Mouse (Mus musculus): ENCODE measurements around the gene Nf1. TPM values are rescaled to one million over a fixed set of nuclear protein-coding genes. Genes with fewer than 3 reads are reported as not detected.

Gene Nf1
- total RNA-seq, 1 experiment from 2014 or later = 16.1 TPM

GRCm38 (mm10) chr11:79523560-79524309 lies 184.2 kb downstream of the Nf1 start, which contains the start of gene Evi2b:
TSS of gene Evi2b (minus strand) at chr11:79523762.
- peak; percentile 55 for ATAC-seq (replicated peaks; ENCODE audit: low read depth, poor library complexity, severe bottlenecking)

DNA sequence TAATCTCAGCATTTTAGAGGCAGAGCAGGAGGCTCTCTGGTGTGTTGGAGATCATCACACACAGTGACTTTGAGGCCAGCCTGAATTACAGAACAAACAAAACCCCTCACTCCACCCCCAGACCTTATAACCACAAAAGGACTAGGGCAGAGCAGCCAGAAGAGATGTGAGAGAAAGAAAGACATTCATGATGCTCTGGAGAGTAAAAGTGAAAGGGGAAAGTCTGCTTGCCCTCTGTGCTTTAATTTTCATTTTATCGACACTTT lies 184.8 kb downstream of the Nf1 start:
- ATAC-seq (replicated peaks; ENCODE audit: low read depth, poor library complexity, severe bottlenecking) = no peak

- no peak for ATAC-seq (replicated peaks; ENCODE audit: low read depth, poor library complexity, severe bottlenecking)
Measured at GRCm38 (mm10) chr11:79526549-79526948, 187.1 kb downstream of the Nf1 start.

DNA sequence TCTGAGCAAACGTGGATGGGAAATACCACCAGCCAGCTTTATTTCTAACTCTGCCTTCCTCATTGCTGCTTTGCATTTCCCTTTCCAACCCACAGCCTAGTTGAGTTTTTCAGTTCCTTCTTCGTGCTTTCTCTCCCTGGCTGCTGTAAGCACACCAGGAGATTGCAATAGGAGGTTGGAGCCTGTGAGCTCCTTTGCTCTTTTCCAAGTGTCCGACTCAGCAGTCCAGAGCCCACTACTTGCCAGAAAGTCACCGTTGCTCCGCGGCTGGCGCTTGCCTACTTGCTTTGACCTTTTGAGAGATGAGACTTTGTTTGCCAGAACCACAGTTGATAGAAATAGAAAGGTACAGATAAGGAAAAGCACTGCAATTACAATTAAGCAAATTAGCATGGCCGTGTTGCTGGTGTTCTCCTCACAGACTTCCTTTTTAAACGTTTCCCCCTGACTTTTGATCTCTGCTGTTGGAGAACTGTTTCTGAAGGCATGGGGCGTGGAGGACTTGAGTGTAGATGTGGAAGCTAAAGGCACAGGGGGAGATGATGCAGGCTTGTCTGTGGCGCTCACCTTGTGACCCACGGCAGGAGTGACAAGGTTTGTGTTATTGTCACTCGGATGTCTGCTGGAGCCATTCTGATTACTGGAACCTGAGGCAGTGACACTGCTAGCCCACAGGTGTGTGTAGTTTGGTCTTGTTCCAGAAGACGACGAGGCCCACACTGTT lies 187.7 kb downstream of the Nf1 start:
- ATAC-seq (replicated peaks; ENCODE audit: low read depth, poor library complexity, severe bottlenecking) = 0 out of 2 replicates have a peak, but pooled peaks have one; percentile 1

GRCm38 (mm10) chr11:79527739-79528384 lies 188.4 kb downstream of the Nf1 start:
- ATAC-seq (replicated peaks; ENCODE audit: low read depth, poor library complexity, severe bottlenecking) = peak; percentile 61

DNA sequence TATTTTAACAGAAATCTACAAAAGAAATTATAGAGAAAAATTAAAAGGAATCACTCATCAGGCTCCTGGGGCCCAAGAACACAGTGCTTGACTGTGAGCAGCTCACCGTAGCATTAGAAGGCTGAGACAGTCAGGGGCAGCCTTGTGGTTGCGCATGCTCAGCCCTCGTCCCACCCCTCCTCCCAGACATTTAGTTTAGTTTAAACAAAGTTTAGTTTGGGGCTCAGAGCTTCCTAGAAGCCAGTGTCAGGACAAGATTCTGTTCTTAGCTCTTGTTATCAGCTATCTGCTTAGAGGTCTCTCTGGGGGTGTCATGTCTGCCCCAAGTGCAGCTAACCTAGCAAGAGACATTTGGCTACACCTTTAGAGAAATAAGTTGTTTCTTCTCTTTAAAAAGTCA lies 189.1 kb downstream of the Nf1 start:
- ATAC-seq (replicated peaks; ENCODE audit: low read depth, poor library complexity, severe bottlenecking) = no peak

GRCm38 (mm10) chr11:79529226-79529625 lies 189.7 kb downstream of the Nf1 start:
- ATAC-seq (replicated peaks; ENCODE audit: low read depth, poor library complexity, severe bottlenecking) = no peak

- ATAC-seq (replicated peaks; ENCODE audit: low read depth, poor library complexity, severe bottlenecking) = no peak
Measured at GRCm38 (mm10) chr11:79529736-79530135, 190.2 kb downstream of the Nf1 start.

GRCm38 (mm10) chr11:79530333-79530761 lies 190.9 kb downstream of the Nf1 start, which contains the start of the genes Evi2 and Evi2a:
TSS of gene Evi2 (minus strand) at chr11:79530589.
TSS of gene Evi2a (minus strand) at chr11:79530609.
- ATAC-seq (replicated peaks; ENCODE audit: low read depth, poor library complexity, severe bottlenecking) = peak; percentile 68

- ATAC-seq (replicated peaks; ENCODE audit: low read depth, poor library complexity, severe bottlenecking) = no peak
Measured at GRCm38 (mm10) chr11:79530774-79531173, 191.3 kb downstream of the Nf1 start.

DNA sequence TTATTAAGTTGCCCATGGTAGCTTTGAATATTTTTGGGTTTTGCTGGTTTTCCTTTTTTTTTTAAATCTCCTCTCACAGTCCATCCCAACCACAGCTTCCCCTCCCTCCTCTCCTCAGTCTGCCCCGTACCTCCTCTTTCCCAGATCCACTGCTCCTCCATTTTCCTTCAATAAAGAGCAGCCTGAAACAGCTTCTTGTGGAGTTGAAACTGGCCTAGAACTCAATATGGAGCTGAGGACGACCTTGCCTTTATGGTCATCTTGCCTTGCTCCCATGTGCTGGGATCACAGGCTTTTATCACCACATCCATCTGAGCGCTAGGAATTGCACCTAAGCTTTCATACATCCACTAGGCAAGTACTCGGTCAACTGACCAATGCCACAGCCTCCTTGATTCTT lies 192.0 kb downstream of the Nf1 start:
- ATAC-seq (replicated peaks; ENCODE audit: low read depth, poor library complexity, severe bottlenecking) = no peak

- ATAC-seq (replicated peaks; ENCODE audit: low read depth, poor library complexity, severe bottlenecking) = no peak
Measured at GRCm38 (mm10) chr11:79533311-79533710, 193.8 kb downstream of the Nf1 start.

DNA sequence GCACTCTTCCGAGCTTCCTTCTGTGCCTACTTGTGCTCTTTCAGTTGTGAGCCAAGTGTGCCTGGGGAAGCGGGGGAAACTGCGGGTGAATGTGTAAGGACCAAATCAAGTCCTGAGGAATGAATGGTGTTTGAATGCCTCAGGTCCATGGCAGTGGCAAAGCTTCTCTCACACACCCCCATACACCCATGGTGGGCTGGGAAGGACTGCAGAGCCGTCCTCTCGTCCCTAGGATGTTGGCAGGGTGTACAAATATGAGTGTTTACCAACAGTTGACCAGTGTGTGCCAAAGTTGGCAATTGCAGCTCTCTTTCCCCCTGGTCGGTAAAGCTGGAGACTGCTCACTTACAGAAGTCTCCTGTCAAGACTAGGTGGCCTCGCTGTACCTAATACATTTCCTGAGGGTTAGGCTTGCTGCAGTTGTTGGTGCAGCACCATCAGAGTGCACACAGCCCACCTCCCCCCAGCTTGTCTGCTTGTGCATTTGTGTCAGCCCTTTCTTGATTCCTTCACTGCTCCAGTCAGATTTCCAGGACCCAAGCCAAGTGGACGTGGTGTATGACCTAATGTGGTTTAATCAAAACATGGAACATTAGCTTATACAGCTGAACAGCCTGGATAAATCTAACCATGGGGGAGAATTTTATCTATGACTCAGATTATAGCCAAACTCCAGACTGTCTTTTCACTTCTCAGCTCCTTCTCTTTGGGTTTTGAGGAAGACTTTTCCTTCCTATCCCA lies 194.6 kb downstream of the Nf1 start:
- ATAC-seq (replicated peaks; ENCODE audit: low read depth, poor library complexity, severe bottlenecking) = no peak

DNA sequence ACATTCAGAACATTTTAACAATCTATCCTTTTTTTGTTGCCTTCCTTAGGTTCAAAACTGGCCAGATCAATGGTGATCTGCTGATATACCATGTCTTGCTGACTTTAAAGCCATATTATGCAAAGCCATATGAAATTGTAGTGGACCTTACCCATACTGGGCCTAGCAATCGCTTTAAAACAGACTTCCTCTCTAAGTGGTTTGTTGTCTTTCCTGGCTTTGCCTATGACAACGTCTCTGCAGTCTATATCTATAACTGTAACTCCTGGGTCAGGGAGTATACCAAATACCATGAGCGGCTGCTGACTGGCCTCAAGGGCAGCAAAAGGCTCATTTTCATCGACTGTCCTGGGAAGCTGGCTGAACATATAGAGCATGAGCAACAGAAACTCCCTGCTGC lies 196.1 kb downstream of the Nf1 start:
- peak; percentile 72 for ATAC-seq (replicated peaks; ENCODE audit: low read depth, poor library complexity, severe bottlenecking)

DNA sequence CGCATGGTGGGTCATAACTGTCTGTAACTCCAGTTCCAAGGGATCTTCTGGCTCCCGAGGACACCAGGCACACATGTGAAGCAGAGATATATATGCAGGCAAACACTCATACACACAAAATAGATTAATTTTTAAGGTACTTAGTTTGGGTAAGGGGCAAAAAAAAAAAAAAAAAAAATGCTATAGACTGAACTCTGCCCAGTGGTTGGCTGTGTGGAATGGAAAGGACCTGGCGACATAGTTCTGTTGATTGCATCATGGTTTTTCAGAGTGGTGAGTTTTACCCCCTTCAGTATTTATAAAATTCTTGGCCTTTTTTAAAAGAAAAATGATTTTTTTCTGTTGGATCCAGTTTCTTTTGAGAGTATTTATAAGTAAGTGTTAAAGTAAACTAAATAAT lies 196.8 kb downstream of the Nf1 start:
- ATAC-seq (replicated peaks; ENCODE audit: low read depth, poor library complexity, severe bottlenecking) = no peak

DNA sequence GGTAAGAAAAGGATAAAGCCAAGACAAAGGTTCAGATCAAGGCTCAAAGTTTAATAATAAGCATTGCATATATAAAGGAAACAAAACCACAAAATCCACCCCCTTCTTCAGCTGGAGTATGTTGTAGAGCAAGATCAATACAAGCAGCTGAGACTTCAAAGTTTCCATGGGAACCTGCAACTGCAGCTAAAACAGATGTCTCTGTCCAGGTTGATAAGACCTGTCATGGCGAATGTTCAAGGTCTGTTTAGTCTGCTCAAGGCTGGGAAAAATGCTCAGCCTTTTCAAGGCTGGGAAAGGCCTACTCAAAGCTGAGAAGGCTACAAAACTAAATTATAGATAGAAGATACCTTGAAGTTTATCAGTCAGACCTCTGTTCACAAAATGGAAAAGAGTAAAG lies 213.1 kb downstream of the Nf1 start:
- no peak for ATAC-seq (replicated peaks; ENCODE audit: low read depth, poor library complexity, severe bottlenecking)

- ATAC-seq (replicated peaks; ENCODE audit: low read depth, poor library complexity, severe bottlenecking) = no peak
Measured at GRCm38 (mm10) chr11:79560536-79560935, 221.0 kb downstream of the Nf1 start.

- no peak for ATAC-seq (replicated peaks; ENCODE audit: low read depth, poor library complexity, severe bottlenecking)
Measured at GRCm38 (mm10) chr11:79563493-79563892, 224.0 kb downstream of the Nf1 start.

GRCm38 (mm10) chr11:79566947-79567346 lies 227.5 kb downstream of the Nf1 start:
- ATAC-seq (replicated peaks; ENCODE audit: low read depth, poor library complexity, severe bottlenecking) = no peak

DNA sequence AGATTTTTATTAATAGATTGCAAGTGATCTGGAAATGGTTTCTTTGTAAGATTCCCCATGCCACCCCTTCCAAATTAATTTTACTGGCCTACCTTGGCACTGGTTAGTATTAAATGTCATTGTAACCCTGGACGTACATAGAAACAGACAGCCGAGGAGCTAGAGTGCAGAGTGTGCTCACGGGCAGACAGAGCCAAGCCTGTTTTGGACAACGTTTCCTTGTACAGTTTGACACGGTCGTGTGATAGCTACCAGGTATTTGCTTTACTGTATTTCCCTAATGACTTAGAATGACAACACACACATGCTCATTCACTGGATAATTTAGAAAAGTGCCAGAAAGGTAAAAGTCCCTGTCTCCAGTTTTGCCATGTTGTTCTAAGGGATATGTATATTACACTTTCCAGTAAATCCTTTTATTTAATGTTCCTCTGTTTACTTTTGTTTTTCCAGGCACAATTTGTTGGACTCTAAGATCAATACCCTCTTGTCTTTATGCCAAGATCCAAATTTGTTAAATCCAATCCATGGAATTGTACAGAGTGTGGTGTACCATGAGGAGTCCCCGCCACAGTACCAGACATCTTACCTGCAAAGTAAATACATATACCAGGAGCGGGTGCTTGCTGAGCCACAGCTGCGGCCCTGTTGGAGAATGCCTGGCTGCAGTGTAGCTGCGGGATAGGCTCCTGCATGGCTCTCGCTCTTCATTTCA lies 228.9 kb downstream of the Nf1 start:
- no peak for ATAC-seq (replicated peaks; ENCODE audit: low read depth, poor library complexity, severe bottlenecking)

All from common myeloid progenitor, adult 5-6 weeks (primary cell).